Mouse (Mus musculus) heart, embryonic 16.5 days (tissue): ENCODE results near the gene Tbc1d10c. TPM values are rescaled to one million over a fixed set of nuclear protein-coding genes. Genes with fewer than 3 reads are reported as not detected.

ENCODE experiments used
- ATAC-seq: fragments of 200-750 bp; cut with Nextera tagmentation; replicated peaks from 2 replicates; pipeline ENCODE4 v1.8.0; 2017; ENCODE audit warnings: moderate number of reproducible peaks; ENCODE audit not compliant: insufficient read depth, low FRiP score; ENCODE audit errors: extremely low read depth
- H3K27ac ChIP-seq: fragments of 300-500 bp; sonication (generic); 2 replicates; pipeline ENCODE4 v1.5.1; 2014; ENCODE audit warnings: mild to moderate bottlenecking, low read length, control low read depth, moderate library complexity
- H3K27me3 ChIP-seq: fragments of 300-500 bp; sonication (generic); 2 replicates; pipeline ENCODE4 v1.6.1; 2014; ENCODE audit warnings: low read length, mixed read lengths; ENCODE audit not compliant: control insufficient read depth, insufficient read depth
- H3K36me3 ChIP-seq: fragments of 300-500 bp; sonication (generic); 2 replicates; pipeline ENCODE4 v1.6.1; 2014; ENCODE audit not compliant: control insufficient read depth, insufficient read depth
- H3K4me1 ChIP-seq: fragments of 300-500 bp; sonication (generic); 2 replicates; pipeline ENCODE4 v1.6.1; 2014; ENCODE audit warnings: low read length, mixed read lengths; ENCODE audit not compliant: control insufficient read depth, insufficient read depth
- H3K4me2 ChIP-seq: fragments of 300-500 bp; sonication (generic); 2 replicates; pipeline ENCODE4 v1.6.1; 2014; ENCODE audit warnings: low read depth, mild to moderate bottlenecking, control low read depth, low read length
- H3K4me3 ChIP-seq: fragments of 300-500 bp; sonication (generic); 2 replicates; pipeline ENCODE4 v1.5.1; 2014; ENCODE audit warnings: mild to moderate bottlenecking, control low read depth, low read length
- H3K9ac ChIP-seq: fragments of 300-500 bp; sonication (generic); 2 replicates; pipeline ENCODE4 v1.6.1; 2014; ENCODE audit warnings: low read length, control low read depth
- H3K9me3 ChIP-seq: fragments of 300-500 bp; sonication (generic); replicated peaks from 2 replicates; pipeline ENCODE4 v1.6.1; 2016; ENCODE audit warnings: low read length; ENCODE audit not compliant: control insufficient read depth
- WGBS: fragments of 180-500 bp; shearing (Covaris S2); extraction: QIAGEN DNeasy Blood & Tissue Kit; methylation state at CpG from one replicate; pipeline ENCODE4 v1.1.7; 2014; 5-methylcytosine and 5-hydroxymethylcytosine counted together
- polyA plus RNA-seq: library from polyadenylated mRNA; unstranded; fragments of >200 nt; fragmentation: Nextera tagmentation; extraction: Ambion mirVana; gene quantifications from 2 replicates; pipeline ENCODE4 v1.2.1, GENCODE M21; 2015

Gene Tbc1d10c
- polyA plus RNA-seq, 1 experiment from 2014 or later = 26.5 TPM

DNA sequence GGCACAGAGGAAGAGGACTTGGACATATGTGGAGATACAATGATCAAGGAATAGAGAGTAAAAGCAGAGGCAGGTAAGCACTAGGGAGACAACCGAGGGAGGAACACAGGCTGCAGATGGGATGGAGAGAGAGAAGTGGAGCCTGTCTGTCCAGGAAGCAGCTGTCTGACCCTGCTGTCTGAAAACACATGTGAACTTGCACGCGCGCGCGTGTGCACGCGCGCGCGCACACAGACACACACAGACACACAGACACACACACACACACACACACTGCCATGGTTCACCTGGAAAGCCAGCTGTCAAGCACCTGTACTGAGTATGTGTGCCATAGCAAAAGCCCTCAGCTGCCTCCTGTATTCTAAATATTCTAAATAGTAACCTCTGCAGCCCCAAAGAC, 27.2 kb upstream of the Tbc1d10c start:
- WGBS = 77% methylated on average over 11 of the region's 11 CpGs
- H3K4me3 ChIP-seq = no peak overlapping the region
- H3K4me1 ChIP-seq = peaks cover 30% of the 10 kb centered on the region
- no peaks in the 10 kb centered on the region for H3K36me3 ChIP-seq
- H3K9ac ChIP-seq = no peak overlapping the region
- peaks cover 23% of the 10 kb centered on the region for H3K27me3 ChIP-seq
- no peak overlapping the region for H3K4me2 ChIP-seq
- H3K27ac ChIP-seq = no peak overlapping the region
- no peaks in the 10 kb centered on the region for H3K9me3 ChIP-seq
- no peak for ATAC-seq

DNA sequence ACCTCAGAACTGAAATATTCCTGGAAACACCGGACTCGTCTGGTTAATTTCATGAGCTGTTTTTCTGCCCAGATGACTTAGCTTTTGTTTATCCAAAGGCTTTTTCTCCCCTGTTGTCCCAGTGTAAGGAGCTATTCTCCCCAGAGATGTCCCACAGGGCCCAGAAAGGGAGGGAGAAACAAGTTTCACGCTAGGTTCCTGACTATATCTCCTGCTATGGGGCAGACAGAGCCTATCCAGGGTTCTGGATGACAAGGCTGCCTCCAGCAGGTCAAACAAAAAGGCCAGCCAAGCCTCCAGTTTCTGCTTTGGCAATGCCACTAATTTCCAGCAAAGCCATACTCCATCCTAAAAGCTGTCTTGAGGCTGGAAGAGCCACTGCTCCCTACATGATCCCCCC, 26.8 kb upstream of the Tbc1d10c start:
- peaks cover 28% of the 10 kb centered on the region for H3K27me3 ChIP-seq
- no peak for ATAC-seq
- no peaks in the 10 kb centered on the region for H3K36me3 ChIP-seq
- H3K4me1 ChIP-seq = peaks cover 33% of the 10 kb centered on the region
- H3K9ac ChIP-seq = no peak overlapping the region
- no peak overlapping the region for H3K4me3 ChIP-seq
- no peak overlapping the region for H3K27ac ChIP-seq
- H3K4me2 ChIP-seq = no peak overlapping the region
- no peaks in the 10 kb centered on the region for H3K9me3 ChIP-seq
- WGBS = 49% methylated on average over 3 of the region's 3 CpGs

DNA sequence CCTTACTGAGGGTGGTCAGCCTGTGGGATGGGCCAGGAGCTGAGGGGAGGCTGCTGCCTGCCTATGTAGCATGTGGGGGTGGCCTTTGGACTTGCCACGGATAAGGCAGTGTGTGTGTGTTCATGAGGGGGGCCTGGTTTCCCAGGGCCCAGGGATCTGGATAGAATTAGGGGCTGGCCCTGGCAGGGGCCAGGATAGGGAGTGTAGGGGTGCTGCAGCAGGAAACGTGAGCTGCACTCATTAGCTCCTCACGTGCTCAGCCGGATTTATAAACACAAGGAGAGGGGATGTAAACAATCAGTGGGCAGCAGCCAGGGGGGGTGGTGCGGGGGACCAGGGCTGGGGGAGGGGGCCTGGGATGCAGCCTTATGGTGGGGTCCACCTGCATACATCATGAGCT, 26.1 kb upstream of the Tbc1d10c start:
- ATAC-seq = no peak
- H3K27me3 ChIP-seq = peaks cover 29% of the 10 kb centered on the region
- no peaks in the 10 kb centered on the region for H3K9me3 ChIP-seq
- H3K27ac ChIP-seq = no peak overlapping the region
- H3K9ac ChIP-seq = no peak overlapping the region
- no peak overlapping the region for H3K4me2 ChIP-seq
- WGBS = 23% methylated on average over 5 of the region's 5 CpGs
- H3K4me3 ChIP-seq = no peak overlapping the region
- H3K36me3 ChIP-seq = no peaks in the 10 kb centered on the region
- H3K4me1 ChIP-seq = peaks cover 34% of the 10 kb centered on the region

DNA sequence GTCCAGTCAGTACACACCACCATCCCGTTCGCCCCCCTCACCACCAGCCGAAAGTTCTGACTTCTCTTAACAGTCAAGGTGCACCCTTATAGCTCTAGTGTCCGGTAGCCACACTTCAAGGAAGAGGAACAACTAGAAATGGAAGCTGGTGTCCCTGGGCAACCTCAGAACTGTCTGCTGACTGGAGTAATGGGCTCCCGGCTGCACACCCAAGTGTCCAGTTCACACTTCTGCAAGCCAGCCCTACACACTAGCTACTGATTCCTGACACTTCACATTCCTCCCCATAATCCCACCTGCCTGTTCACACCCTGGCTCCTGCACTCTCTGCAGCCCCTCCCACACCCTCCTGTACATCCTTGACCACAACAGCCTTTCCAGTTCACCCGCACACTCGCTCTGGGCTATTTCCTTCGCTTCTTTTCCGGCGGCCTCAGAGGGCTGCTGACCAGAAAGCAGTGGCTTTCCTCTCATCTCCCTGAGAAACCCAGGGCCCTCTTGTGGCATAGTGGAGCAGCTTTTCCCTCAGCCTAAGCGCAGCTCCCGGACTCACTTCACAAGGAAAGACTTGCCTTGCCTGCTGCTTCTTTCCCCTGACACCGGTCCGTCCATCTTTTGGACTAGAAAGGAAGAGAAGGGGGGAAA, 25.1 kb upstream of the Tbc1d10c start:
- Histone ChIP-seq H3K36me3 (no peaks in the 10 kb centered on the region), H3K9me3 (no peaks in the 10 kb centered on the region), H3K4me1 (peaks cover 32% of the 10 kb centered on the region), H3K27ac (0 out of 2 replicates have a peak overlapping the region, but pooled peaks have one; percentile 25), H3K27me3 (peaks cover 34% of the 10 kb centered on the region), H3K4me3 (no peak overlapping the region), H3K9ac (no peak overlapping the region), H3K4me2 (peak overlapping the region; percentile 48)
- ATAC-seq = no peak; the same call in 1 of the 2 replicates
- WGBS = 17% methylated on average over 14 of the region's 14 CpGs

DNA sequence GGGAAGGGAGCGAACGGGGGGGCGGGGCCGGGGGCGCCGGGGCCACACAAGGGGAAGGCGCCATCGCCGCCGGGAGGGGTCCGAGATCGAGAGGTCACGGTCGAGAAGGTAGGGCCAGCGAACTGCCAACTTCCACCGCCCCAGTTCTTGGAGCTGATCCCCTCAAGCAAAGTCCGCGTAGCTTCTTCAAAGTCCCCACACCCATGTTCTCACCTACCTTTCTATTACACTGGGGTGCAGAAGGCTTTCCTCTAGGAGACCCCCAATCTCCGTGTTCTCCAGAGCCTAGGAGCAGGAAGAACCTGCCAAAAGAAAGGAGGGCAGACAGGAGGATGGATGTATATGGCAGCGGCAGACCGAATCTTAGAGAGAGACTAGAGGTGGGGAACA, 24.4 kb upstream of the Tbc1d10c start:
- Histone ChIP-seq H3K9me3 (no peaks in the 10 kb centered on the region), H3K4me1 (peaks cover 25% of the 10 kb centered on the region), H3K36me3 (no peaks in the 10 kb centered on the region), H3K27ac (peak overlapping the region; percentile 61), H3K9ac (peak overlapping the region; percentile 84), H3K27me3 (peaks cover 38% of the 10 kb centered on the region), H3K4me2 (peak overlapping the region; percentile 99), H3K4me3 (peak overlapping the region; percentile 73)
- no peak for ATAC-seq
- 3% methylated on average over 16 of the region's 21 CpGs for WGBS

DNA sequence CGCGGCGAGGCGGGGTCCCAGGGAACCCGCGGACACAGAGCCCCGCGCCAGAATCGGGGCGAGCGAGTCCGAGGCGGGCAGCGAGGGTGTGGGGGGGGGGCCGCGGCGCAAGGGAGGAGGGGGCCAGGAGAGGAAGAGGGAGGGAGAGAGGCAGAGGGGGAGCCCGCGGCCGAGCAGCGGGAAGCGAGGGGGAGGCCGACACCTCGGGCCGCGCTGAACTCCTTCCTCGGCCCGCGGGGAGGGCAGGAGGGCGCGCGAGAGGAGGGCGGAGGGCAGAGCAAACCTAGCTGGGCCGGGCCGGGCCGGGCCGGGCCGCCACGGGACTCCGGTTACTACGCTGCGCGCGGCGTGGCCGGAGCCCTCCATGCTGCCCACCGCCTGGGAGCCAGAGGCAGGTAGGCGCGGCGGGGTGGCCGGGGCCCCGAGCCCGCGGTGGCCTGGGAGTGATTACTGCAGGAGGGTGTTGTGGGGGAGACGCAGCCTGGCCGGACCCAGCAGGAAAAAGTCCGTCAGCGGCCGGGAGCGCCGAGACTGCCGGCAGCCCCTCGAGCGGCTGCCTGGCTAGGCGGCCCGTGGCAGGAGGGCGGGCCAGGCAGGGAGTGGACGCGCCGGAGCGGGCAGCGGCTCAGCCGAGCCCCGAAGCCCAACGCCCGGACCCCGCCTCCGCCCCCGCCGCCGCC, 23.8 kb upstream of the Tbc1d10c start:
- peaks cover 39% of the 10 kb centered on the region for H3K27me3 ChIP-seq
- H3K9me3 ChIP-seq = no peaks in the 10 kb centered on the region
- 0% methylated on average over 69 of the region's 81 CpGs for WGBS
- H3K4me2 ChIP-seq = peak overlapping the region; percentile 99
- H3K4me1 ChIP-seq = peaks cover 19% of the 10 kb centered on the region
- ATAC-seq = peak; percentile 38
- peak overlapping the region; percentile 61 for H3K27ac ChIP-seq
- H3K9ac ChIP-seq = peak overlapping the region; percentile 84
- no peaks in the 10 kb centered on the region for H3K36me3 ChIP-seq
- peak overlapping the region; percentile 73 for H3K4me3 ChIP-seq

DNA sequence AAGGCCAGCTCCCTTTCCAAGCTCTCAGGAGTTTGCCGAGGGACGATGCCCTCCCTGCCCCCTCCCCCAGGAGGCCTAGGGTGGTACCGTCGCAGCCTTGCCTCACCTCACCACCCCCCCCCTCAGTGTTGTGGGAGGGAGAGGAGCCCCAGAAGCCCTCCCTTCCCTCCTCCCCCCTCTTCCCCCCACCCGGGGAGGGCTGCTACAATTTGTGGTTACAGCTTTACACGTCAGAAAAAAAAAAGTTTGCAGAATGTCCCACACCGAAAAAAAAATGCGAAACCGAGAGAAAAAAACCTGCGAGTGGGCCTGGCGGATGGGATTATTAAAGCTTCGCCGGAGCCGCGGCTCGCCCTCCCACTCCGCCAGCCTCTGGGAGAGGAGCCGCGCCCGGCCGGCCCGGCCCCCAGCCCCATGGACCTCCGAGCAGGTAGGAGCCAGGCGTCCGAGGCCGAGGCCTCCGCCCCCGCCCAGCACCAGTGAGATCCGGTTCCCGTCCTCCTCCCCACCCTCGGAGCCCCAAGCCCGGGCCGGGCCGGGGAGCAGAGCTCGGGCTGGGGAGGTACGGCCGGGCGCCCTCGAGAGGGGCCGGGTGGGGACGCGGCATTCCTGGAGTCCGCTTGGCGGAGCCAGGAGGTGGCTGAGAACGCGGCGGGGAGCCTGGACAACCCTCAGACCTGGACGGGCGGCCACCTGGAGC, 23.1 kb upstream of the Tbc1d10c start, which contains the start of the genes Clcf1 and AC109138.7:
Gene Clcf1 (plus strand): TSS at position 168 of the 700 bp plus-strand sequence.
Gene AC109138.7 (plus strand): TSS at position 287 of the 700 bp plus-strand sequence.
- WGBS = under 1% methylated on average over 47 of the region's 49 CpGs
- Histone ChIP-seq H3K4me2 (peak within 1 kb of the TSS; percentile 99), H3K36me3 (no peaks in the 10 kb centered on the region), H3K27me3 (peaks cover 41% of the 10 kb centered on the region), H3K9ac (peak within 1 kb of the TSS; percentile 84), H3K4me3 (peak within 1 kb of the TSS; percentile 73), H3K9me3 (no peaks in the 10 kb centered on the region), H3K27ac (peak within 1 kb of the TSS; percentile 61), H3K4me1 (peaks cover 19% of the 10 kb centered on the region)
- ATAC-seq = peak; percentile 45

DNA sequence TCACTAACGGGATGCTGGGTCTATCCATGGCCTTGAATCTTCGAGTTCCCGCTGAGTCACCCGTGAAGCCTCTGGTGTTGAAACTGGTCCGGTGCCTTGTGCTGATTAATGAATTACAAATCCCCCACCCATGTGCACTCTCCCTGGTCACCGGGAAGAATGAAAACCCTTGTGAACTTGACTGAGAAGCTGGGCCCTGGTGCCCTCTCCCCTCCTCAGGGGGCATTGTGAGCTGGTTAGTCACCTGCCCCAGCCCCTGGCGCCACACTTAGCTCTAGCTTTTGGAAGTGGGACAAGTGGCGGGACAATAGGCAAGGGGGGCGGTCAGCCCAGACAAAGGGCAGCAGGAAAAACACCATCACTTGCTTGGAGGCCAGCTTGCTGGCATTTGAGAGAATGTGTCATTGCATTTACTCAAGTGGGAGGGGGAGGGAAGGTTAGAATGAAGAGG, 22.5 kb upstream of the Tbc1d10c start:
- H3K27me3 ChIP-seq = peaks cover 41% of the 10 kb centered on the region
- H3K4me3 ChIP-seq = peak overlapping the region; percentile 73
- H3K27ac ChIP-seq = no peak overlapping the region
- H3K4me2 ChIP-seq = peak overlapping the region; percentile 99
- H3K9me3 ChIP-seq = no peaks in the 10 kb centered on the region
- no peak for ATAC-seq
- H3K9ac ChIP-seq = no peak overlapping the region
- 10% methylated on average over 9 of the region's 9 CpGs for WGBS
- no peaks in the 10 kb centered on the region for H3K36me3 ChIP-seq
- H3K4me1 ChIP-seq = peaks cover 19% of the 10 kb centered on the region
